Mouse (Mus musculus) megakaryocyte, embryonic 14.5 days (primary cell): ENCODE measurements around the gene Klhl26.

Source experiments
- FLI1 ChIP-seq: IDR thresholded peaks from 2 replicates; pipeline ENCODE4 v1.6.1; 2012; ENCODE audit warnings: low read length, inconsistent platforms, mixed read lengths
- GATA1 ChIP-seq: IDR thresholded peaks from 3 replicates; pipeline ENCODE4 v1.6.1; 2012; ENCODE audit warnings: mixed read lengths, low read length, inconsistent platforms, borderline replicate concordance

DNA sequence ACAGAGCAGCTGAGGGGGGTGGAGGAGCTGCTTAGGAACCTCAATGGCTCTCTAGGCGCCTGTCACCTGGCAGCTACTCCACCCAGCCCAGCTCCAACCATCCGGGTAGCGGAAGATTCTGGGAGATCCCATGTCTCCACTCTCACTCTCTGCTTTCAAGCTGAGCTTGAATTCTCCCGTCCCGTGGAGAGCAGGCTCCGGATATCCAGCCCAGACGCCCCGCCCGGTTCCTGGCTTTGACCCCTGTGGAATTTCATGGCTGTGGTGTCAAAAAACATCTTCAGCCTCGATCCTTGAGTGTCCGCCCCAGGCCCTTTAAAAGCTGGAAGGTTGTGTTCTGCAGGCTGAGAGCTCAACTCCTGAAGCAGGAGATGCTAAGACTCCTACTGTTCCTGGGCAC is 10.0 kb downstream of the Klhl26 start:
- TF ChIP-seq GATA1 (no peak), FLI1 (no peak)
